Mouse (Mus musculus) MEL (cell line): ENCODE results near the gene Psme3. TPM values are rescaled to one million over a fixed set of nuclear protein-coding genes. Genes with fewer than 3 reads are reported as not detected.

ENCODE experiments used
- DNase-seq: peaks from one replicate; pipeline ENCODE4 v3.0.0; 2011; ENCODE audit warnings: low read depth, low spot score
- H3K27ac ChIP-seq: 2 replicates; pipeline ENCODE4 v1.5.1; 2012; ENCODE audit warnings: low read depth, mild to moderate bottlenecking, control low read depth, low read length, moderate library complexity; ENCODE audit not compliant: control insufficient read depth
- H3K27me3 ChIP-seq, 2 experiments: fragments of 150-350 bp in 1 of 2; sonication (generic) in 1 of 2; 2 replicates each; pipeline ENCODE4 v1.6.1; 2012; ENCODE audit warnings: low read length in 2 of 2, mild to moderate bottlenecking in 2 of 2, improper control_type of control experiment in 1 of 2, moderate library complexity in 1 of 2; ENCODE audit not compliant: insufficient read depth in 2 of 2, control insufficient read depth in 1 of 2
- H3K36me3 ChIP-seq, 2 experiments: 2 replicates each; pipeline ENCODE4 v1.6.1; 2012 to 2014; ENCODE audit warnings: low read length in 2 of 2, improper control_type of control experiment in 1 of 2, inconsistent platforms in 1 of 2, mild to moderate bottlenecking in 1 of 2; ENCODE audit not compliant: insufficient read depth in 2 of 2, control insufficient read depth in 1 of 2
- H3K4me1 ChIP-seq, 2 experiments: fragments of 150-350 bp in 1 of 2; sonication (generic) in 1 of 2; 2 replicates each; pipeline ENCODE4 v1.6.1; 2012; ENCODE audit warnings: low read length in 2 of 2, improper control_type of control experiment in 1 of 2, mild to moderate bottlenecking in 1 of 2; ENCODE audit not compliant: insufficient read depth in 2 of 2, control insufficient read depth in 1 of 2
- H3K4me3 ChIP-seq, 2 experiments: fragments of 150-350 bp in 1 of 2; sonication (generic) in 1 of 2; 2 replicates each; pipeline ENCODE4 v1.5.1; 2012; ENCODE audit warnings: low read depth in 2 of 2, low read length in 2 of 2, mild to moderate bottlenecking in 2 of 2, moderate library complexity in 2 of 2, control low read depth in 1 of 2, improper control_type of control experiment in 1 of 2; ENCODE audit not compliant: control insufficient read depth in 1 of 2, insufficient read depth in 1 of 2
- H3K79me2 ChIP-seq: 2 replicates; pipeline ENCODE4 v1.6.1; 2012; ENCODE audit warnings: mild to moderate bottlenecking, low read length, moderate library complexity; ENCODE audit not compliant: control insufficient read depth, poor library complexity, insufficient read depth
- H3K9ac ChIP-seq: 2 replicates; pipeline ENCODE4 v1.6.1; 2012; ENCODE audit warnings: low read depth, mild to moderate bottlenecking, control low read depth, low read length, moderate library complexity; ENCODE audit not compliant: control insufficient read depth, poor library complexity, severe bottlenecking
- H3K9me3 ChIP-seq: fragments of 150-350 bp; sonication (generic); replicated peaks from 2 replicates; pipeline ENCODE4 v1.6.1; 2012; ENCODE audit warnings: mild to moderate bottlenecking, low read length, improper control_type of control experiment, moderate library complexity; ENCODE audit not compliant: insufficient read depth
- CHD1 ChIP-seq: IDR thresholded peaks from 2 replicates; pipeline ENCODE4 v1.6.1; 2012; ENCODE audit warnings: low read depth, mild to moderate bottlenecking, inconsistent platforms, low read length, improper control_type of control experiment
- CTCF ChIP-seq, 3 experiments: IDR thresholded peaks in 2 of 3; conservative IDR thresholded peaks in 1 of 3; 2 replicates each; pipeline ENCODE4 v1.5.1; 2011 to 2012; ENCODE audit warnings: low read length in 3 of 3, low read depth in 2 of 3, mild to moderate bottlenecking in 2 of 3, improper control_type of control experiment in 1 of 3, inconsistent platforms in 1 of 3, mixed read lengths in 1 of 3, moderate library complexity in 1 of 3; ENCODE audit not compliant: control insufficient read depth in 1 of 3, insufficient read depth in 1 of 3, poor library complexity in 1 of 3, severe bottlenecking in 1 of 3
- E2F4 ChIP-seq: IDR thresholded peaks from 2 replicates; pipeline ENCODE4 v1.6.1; 2011; ENCODE audit warnings: low read depth, low read length, improper control_type of control experiment, borderline replicate concordance
- ELF1 ChIP-seq: IDR thresholded peaks from 2 replicates; pipeline ENCODE4 v1.6.1; 2014; ENCODE audit warnings: low read depth, mild to moderate bottlenecking, inconsistent platforms, low read length, improper control_type of control experiment, moderate library complexity
- EP300 ChIP-seq, 2 experiments: IDR thresholded peaks; 2 replicates each; pipeline ENCODE4 v1.6.1; 2011; ENCODE audit warnings: improper control_type of control experiment in 2 of 2, low read length in 2 of 2, low read depth in 1 of 2, mild to moderate bottlenecking in 1 of 2
- GABPA ChIP-seq: IDR thresholded peaks from 2 replicates; pipeline ENCODE4 v1.6.1; 2012; ENCODE audit warnings: low read depth, mild to moderate bottlenecking, inconsistent platforms, low read length, improper control_type of control experiment, moderate library complexity
- GATA1 ChIP-seq: IDR thresholded peaks from 2 replicates; pipeline ENCODE4 v1.6.1; 2011; ENCODE audit warnings: low read depth, low read length, improper control_type of control experiment
- HCFC1 ChIP-seq: IDR thresholded peaks from 2 replicates; pipeline ENCODE4 v1.6.1; 2012; ENCODE audit warnings: low read depth, mild to moderate bottlenecking, inconsistent platforms, low read length, improper control_type of control experiment, moderate library complexity
- JUND ChIP-seq: IDR thresholded peaks from 2 replicates; pipeline ENCODE4 v1.6.1; 2011; ENCODE audit warnings: low read depth, mild to moderate bottlenecking, improper control_type of control experiment, low read length
- KAT2A ChIP-seq: conservative IDR thresholded peaks from 2 replicates; pipeline ENCODE4 v1.6.1; 2012; ENCODE audit warnings: low read depth, low read length, improper control_type of control experiment, inconsistent platforms
- MAFK ChIP-seq: IDR thresholded peaks from 2 replicates; pipeline ENCODE4 v1.6.1; 2011; ENCODE audit warnings: low read depth, mild to moderate bottlenecking, low read length, improper control_type of control experiment, borderline replicate concordance
- MAX ChIP-seq: IDR thresholded peaks from 2 replicates; pipeline ENCODE4 v1.6.1; 2011; ENCODE audit warnings: low read length, improper control_type of control experiment
- MEF2A ChIP-seq: IDR thresholded peaks from 2 replicates; pipeline ENCODE4 v1.6.1; 2014; ENCODE audit warnings: low read depth, mild to moderate bottlenecking, inconsistent platforms, low read length, improper control_type of control experiment; ENCODE audit not compliant: poor library complexity, insufficient replicate concordance, severe bottlenecking; ENCODE audit errors: extremely low read depth
- MXI1 ChIP-seq: IDR thresholded peaks from 2 replicates; pipeline ENCODE4 v1.6.1; 2011; ENCODE audit warnings: mild to moderate bottlenecking, low read depth, low read length, improper control_type of control experiment
- MYB ChIP-seq: IDR thresholded peaks from 2 replicates; pipeline ENCODE4 v1.6.1; 2011; ENCODE audit warnings: mild to moderate bottlenecking, low read depth, low read length, improper control_type of control experiment
- MYC ChIP-seq: IDR thresholded peaks from 2 replicates; pipeline ENCODE4 v1.6.1; 2011; ENCODE audit warnings: low read depth, mild to moderate bottlenecking, low read length, improper control_type of control experiment, moderate library complexity
- NELFE ChIP-seq: IDR thresholded peaks from 2 replicates; pipeline ENCODE4 v1.6.1; 2011; ENCODE audit warnings: low read depth, low read length, improper control_type of control experiment
- NRF1 ChIP-seq: IDR thresholded peaks from 2 replicates; pipeline ENCODE4 v1.6.1; 2014; ENCODE audit warnings: low read depth, mild to moderate bottlenecking, inconsistent platforms, low read length, improper control_type of control experiment, moderate library complexity; ENCODE audit not compliant: poor library complexity, insufficient read depth, severe bottlenecking
- POLR2A ChIP-seq, 2 experiments: IDR thresholded peaks; 2 replicates each; pipeline ENCODE4 v1.6.1; 2011 to 2012; ENCODE audit warnings: low read length in 2 of 2, mild to moderate bottlenecking in 2 of 2, control low read depth in 1 of 2, improper control_type of control experiment in 1 of 2, low read depth in 1 of 2, moderate library complexity in 1 of 2; ENCODE audit not compliant: control insufficient read depth in 1 of 2, insufficient read depth in 1 of 2, poor library complexity in 1 of 2
- POLR2AphosphoS2 ChIP-seq: IDR thresholded peaks from 2 replicates; pipeline ENCODE4 v1.6.1; 2011; ENCODE audit warnings: low read length, improper control_type of control experiment
- POLR2AphosphoS5 ChIP-seq: IDR thresholded peaks from 2 replicates; pipeline ENCODE4 v1.6.1; 2012; ENCODE audit warnings: low read depth, borderline replicate concordance, mild to moderate bottlenecking, inconsistent platforms, low read length, moderate library complexity, mixed read lengths
- RAD21 ChIP-seq: IDR thresholded peaks from 2 replicates; pipeline ENCODE4 v1.6.1; 2011; ENCODE audit warnings: mild to moderate bottlenecking, low read depth, low read length, improper control_type of control experiment
- RCOR1 ChIP-seq: IDR thresholded peaks from 2 replicates; pipeline ENCODE4 v1.6.1; 2012; ENCODE audit warnings: low read depth, mild to moderate bottlenecking, inconsistent platforms, low read length, improper control_type of control experiment
- SIN3A ChIP-seq: IDR thresholded peaks from 2 replicates; pipeline ENCODE4 v1.6.1; 2012; ENCODE audit warnings: low read length, improper control_type of control experiment, inconsistent platforms
- SMC3 ChIP-seq: IDR thresholded peaks from 2 replicates; pipeline ENCODE4 v1.6.1; 2011; ENCODE audit warnings: low read depth, low read length, improper control_type of control experiment
- TBP ChIP-seq: IDR thresholded peaks from 2 replicates; pipeline ENCODE4 v1.8.0; 2011; ENCODE audit warnings: low read depth, low read length, improper control_type of control experiment
- TCF12 ChIP-seq: IDR thresholded peaks from 2 replicates; pipeline ENCODE4 v1.6.1; 2014; ENCODE audit warnings: low read depth, mild to moderate bottlenecking, inconsistent platforms, low read length, improper control_type of control experiment, moderate library complexity
- UBTF ChIP-seq: IDR thresholded peaks from 2 replicates; pipeline ENCODE4 v1.6.1; 2012; ENCODE audit warnings: low read depth, mild to moderate bottlenecking, inconsistent platforms, low read length, improper control_type of control experiment, moderate library complexity, borderline replicate concordance; ENCODE audit not compliant: insufficient read depth
- USF1 ChIP-seq: IDR thresholded peaks from 2 replicates; pipeline ENCODE4 v1.6.1; 2014; ENCODE audit warnings: low read depth, mild to moderate bottlenecking, inconsistent platforms, low read length, improper control_type of control experiment, moderate library complexity
- USF2 ChIP-seq, 2 experiments: IDR thresholded peaks; 2 replicates each; pipeline ENCODE4 v1.6.1; 2011 to 2012; ENCODE audit warnings: improper control_type of control experiment in 2 of 2, low read length in 2 of 2, borderline replicate concordance in 1 of 2, inconsistent platforms in 1 of 2, low read depth in 1 of 2, mild to moderate bottlenecking in 1 of 2; ENCODE audit not compliant: insufficient read depth in 1 of 2
- ZKSCAN1 ChIP-seq: IDR thresholded peaks from 2 replicates; pipeline ENCODE4 v1.6.1; 2012; ENCODE audit warnings: low read depth, mild to moderate bottlenecking, inconsistent platforms, low read length, improper control_type of control experiment, moderate library complexity
- ZMIZ1 ChIP-seq: IDR thresholded peaks from 2 replicates; pipeline ENCODE4 v1.6.1; 2012; ENCODE audit warnings: low read depth, mild to moderate bottlenecking, inconsistent platforms, low read length, improper control_type of control experiment, moderate library complexity
- ZNF384 ChIP-seq: IDR thresholded peaks from 2 replicates; pipeline ENCODE4 v1.6.1; 2012; ENCODE audit warnings: low read depth, mild to moderate bottlenecking, inconsistent platforms, low read length, improper control_type of control experiment
- polyA plus RNA-seq, 2 experiments: library from polyadenylated mRNA; stranded (reverse) in 1 of 2; unstranded in 1 of 2; fragments of >175 nt in 1 of 2; fragments of >200 nt in 1 of 2; gene quantifications; 2 replicates each; pipeline versions ENCODE4 v1.2.1 to v1.2.4; 2012; ENCODE audit warnings: low replicate concordance in 2 of 2, low read depth in 1 of 2; ENCODE audit not compliant: insufficient read length in 2 of 2, insufficient read depth in 1 of 2, missing spikeins in 1 of 2
- total RNA-seq: library from RNA; depleted of rRNA; stranded (reverse); fragments of 300-350 nt; gene quantifications from 2 replicates; pipeline ENCODE4 v1.2.3, GENCODE M21; 2012; rRNA removed

Psme3 gene
- total RNA-seq (129 and 139 TPM in 2 replicates), polyA plus RNA-seq (100 to 1,000 TPM; 369 to 446 TPM)

GRCm38 (mm10) chr11:101315665-101316500 is at the start of gene Psme3:
Gene Psme3, plus strand, starts transcription at chr11:101316213.
- H3K27ac ChIP-seq: peak within 1 kb of the TSS; percentile 100
- peaks cover 33% of the 10 kb centered on the region for H3K79me2 ChIP-seq
- H3K36me3 ChIP-seq: peaks cover 30 to 48% of the 10 kb centered on the region in 2 experiments
- peak within 1 kb of the TSS; percentile 97 for H3K9ac ChIP-seq
- no peaks in the 10 kb centered on the region for H3K9me3 ChIP-seq
- H3K4me1 ChIP-seq: peaks cover 22 to 31% of the 10 kb centered on the region in 2 experiments
- H3K27me3 ChIP-seq: no peaks in the 10 kb centered on the region
- H3K4me3 ChIP-seq: peak within 1 kb of the TSS; percentile 94 to 96
- DNase-seq: peak; percentile 99
- TF ChIP-seq E2F4: peak; percentile 86
- no peak for TF ChIP-seq SMC3
- peak; percentile 70 for TF ChIP-seq MYB
- peak; percentile 93 for TF ChIP-seq RCOR1
- no peak for TF ChIP-seq ZNF384
- peak; percentile 99 for TF ChIP-seq MAX
- TF ChIP-seq POLR2AphosphoS2: peak; percentile 89
- no peak; the same call in 1 of the 2 replicates for TF ChIP-seq JUND
- TF ChIP-seq GATA1: peak; percentile 97
- TF ChIP-seq ZMIZ1: no peak; the same call in none of the 2 replicates
- peak; percentile 64; the same call in 1 of the 2 replicates for TF ChIP-seq KAT2A
- peak; percentile 60 for TF ChIP-seq TBP
- TF ChIP-seq SIN3A: peak; percentile 96
- TF ChIP-seq CHD1: peak; percentile 44; the same call in 1 of the 2 replicates
- TF ChIP-seq MAFK: peak; percentile 59; the same call in 1 of the 2 replicates
- TF ChIP-seq POLR2A (IDR thresholded peaks at IDR 0.05; ENCODE audit: control insufficient read depth in 1 of 2, insufficient read depth in 1 of 2, low read depth in 1 of 2, low read length in 2 of 2, poor library complexity in 1 of 2): peak; percentile 89 to 90
- TF ChIP-seq USF1: peak; percentile 90
- TF ChIP-seq MEF2A: peak; percentile 38; the same call in 1 of the 2 replicates
- TF ChIP-seq USF2 (IDR thresholded peaks at IDR 0.05; ENCODE audit: borderline replicate concordance in 1 of 2, insufficient read depth in 1 of 2, low read depth in 1 of 2, low read length in 2 of 2): 0 out of 4 replicates have a peak, but pooled peaks of 1 of the 2 experiments have one; percentile 23
- peak; percentile 99 for TF ChIP-seq MXI1
- TF ChIP-seq RAD21: no peak
- TF ChIP-seq UBTF: peak; percentile 68; the same call in 1 of the 2 replicates
- TF ChIP-seq HCFC1: peak; percentile 87
- TF ChIP-seq MYC: peak; percentile 100
- no peak for TF ChIP-seq GABPA
- peak; percentile 97 for TF ChIP-seq EP300 (IDR thresholded peaks at IDR 0.05; ENCODE audit: low read depth in 1 of 2, low read length in 2 of 2)
- peak; percentile 74 for TF ChIP-seq NRF1
- TF ChIP-seq POLR2AphosphoS5: 0 out of 2 replicates have a peak, but pooled peaks have one; percentile 59
- TF ChIP-seq ELF1: peak; percentile 74
- peak; percentile 97 for TF ChIP-seq TCF12
- TF ChIP-seq ZKSCAN1: no peak
- TF ChIP-seq NELFE: peak; percentile 90
- 0 out of 6 replicates have a peak, but pooled peaks of 1 of the 3 experiments have one; percentile 7 for TF ChIP-seq CTCF (IDR thresholded peaks at IDR 0.05 in 2 of 3, conservative IDR thresholded peaks at IDR 0.05 in 1 of 3; ENCODE audit: control insufficient read depth in 1 of 3, insufficient read depth in 1 of 3, low read depth in 2 of 3, low read length in 3 of 3, poor library complexity in 1 of 3, severe bottlenecking in 1 of 3)
